Mouse (Mus musculus) right cerebral cortex, postnatal 10 days (tissue): ENCODE results near the gene Farp1.

Experiments
- DNase-seq, 2 experiments: peaks; one replicate each; pipeline ENCODE4 v3.0.0; 2021; ENCODE audit warnings: low spot score in 2 of 2

Farp1 gene

GRCm38 (mm10) chr14:121057750-121058149 is 22.8 kb downstream of the Farp1 start:
- DNase-seq = no peak

DNA sequence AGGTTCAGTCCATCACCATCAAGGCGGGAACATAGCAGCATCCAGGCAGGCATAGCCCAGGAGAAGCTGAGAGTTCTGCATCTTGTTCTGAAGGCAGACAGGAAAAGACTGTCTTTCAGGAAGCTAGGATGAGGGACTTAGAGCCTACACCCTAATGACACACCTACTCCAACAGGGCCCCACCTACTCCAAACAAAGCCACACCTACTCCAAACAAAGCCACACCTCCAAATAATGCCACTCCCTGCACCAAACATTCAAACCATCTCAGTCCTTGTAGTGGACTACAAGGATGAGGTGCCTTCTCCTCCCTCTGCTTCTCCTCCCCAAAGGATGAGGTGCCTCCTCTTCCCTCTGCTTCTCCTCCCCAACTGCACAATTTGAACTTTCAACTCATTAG is 23.5 kb downstream of the Farp1 start:
- DNase-seq = no peak

DNA sequence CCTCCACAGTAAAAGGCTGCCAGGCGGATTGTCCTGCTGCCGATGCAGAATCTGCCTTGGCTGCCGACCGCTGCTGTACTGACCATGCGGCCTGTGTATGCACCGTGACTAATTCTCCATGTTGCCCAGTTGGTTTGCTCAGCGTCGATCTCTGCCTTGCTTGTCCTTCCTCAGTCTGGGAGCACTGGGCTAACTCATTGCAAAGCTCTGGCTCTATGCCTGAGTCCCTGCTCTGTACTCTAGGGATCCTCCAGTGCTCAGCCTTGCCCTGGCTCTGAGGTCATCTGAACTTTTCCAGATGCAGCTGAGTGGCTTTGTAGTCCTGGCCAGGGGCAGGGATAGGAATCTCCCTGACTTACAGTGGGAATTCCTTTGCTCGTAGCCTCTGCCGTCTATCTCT is 24.3 kb downstream of the Farp1 start:
- peak in 1 of 2 experiments; percentile 18 for DNase-seq

DNA sequence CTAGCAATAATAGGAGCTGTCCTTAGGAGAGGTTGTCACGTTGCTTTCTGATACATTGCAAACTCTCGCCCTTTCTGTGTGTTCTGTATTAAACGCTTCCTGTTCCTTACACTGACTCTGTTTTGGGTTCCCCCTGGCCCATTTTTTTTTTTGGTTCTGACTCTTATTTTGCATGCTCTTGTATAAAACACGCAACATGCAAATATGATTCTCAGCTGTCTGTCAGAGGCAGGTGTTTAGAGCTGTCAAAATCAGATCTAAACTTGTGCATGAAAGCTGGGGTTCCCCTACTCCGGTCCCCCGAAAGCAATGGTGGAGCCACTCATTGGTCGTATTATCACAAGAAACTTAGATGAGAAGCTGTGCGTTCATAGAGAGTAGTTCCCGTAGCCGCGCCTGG is 25.5 kb downstream of the Farp1 start:
- DNase-seq = peak in 1 of 2 experiments; percentile 23

DNA sequence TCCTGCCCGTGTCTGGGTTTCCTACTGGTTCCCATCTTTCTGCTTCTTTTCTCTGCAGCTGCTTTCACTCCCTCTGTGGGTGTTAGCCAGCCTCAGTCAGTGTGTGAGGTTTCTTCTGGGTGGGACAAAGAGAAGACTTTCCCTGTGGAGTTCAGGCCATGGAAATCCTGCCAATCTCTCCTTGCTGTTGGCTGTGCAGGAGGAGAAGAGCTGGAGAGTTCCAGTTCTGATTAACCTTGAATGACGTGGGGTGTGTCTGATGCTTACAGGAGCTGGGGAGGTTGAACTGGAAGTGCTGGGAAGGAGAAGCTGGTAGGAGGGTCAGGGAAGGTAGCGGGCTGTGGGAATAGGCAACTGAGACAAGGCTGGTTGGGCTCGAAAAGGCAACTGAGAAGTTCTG is 26.7 kb downstream of the Farp1 start:
- DNase-seq = peak in 1 of 2 experiments; percentile 23

DNA sequence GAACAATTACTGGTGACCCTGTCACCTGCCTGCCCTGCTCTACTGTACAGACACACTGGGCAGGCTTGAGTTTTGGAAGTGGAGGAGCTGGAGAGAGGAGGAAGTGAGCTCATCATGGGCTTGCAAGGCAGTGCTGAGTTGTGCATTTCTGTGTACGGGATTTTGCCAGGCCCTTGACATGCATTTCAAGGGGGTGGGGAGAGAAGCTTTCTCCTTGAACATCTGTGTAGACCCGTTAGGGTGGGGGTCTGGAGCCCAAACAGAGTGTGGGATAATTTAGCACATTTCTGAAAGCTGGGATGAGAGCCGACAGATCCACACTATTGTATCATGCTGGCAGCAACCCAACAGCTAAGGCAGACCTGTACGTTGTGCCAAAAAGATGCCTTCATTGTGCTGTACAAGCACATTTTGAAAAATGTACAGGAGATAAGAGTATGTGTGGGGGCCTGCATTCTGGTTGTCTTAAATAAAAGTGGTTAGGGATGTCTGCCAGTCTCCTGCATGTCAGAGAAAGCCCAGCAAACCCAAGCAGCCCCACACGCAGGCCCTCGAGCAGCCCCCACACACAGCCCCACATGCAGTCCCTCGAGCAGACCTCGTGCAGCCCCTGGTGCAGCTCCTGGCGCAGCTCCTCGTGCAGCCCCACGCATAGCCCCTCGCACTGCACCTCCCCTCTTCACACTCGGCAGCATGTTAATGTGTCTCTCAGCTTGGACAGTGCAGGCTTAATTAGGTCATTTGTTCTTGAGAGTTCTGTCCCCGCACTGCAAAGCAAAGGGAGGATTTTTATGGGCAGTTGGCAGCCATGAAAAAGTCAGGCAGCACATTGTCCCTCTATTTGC is 27.5 kb downstream of the Farp1 start:
- peak; percentile 82 to 88 for DNase-seq

DNA sequence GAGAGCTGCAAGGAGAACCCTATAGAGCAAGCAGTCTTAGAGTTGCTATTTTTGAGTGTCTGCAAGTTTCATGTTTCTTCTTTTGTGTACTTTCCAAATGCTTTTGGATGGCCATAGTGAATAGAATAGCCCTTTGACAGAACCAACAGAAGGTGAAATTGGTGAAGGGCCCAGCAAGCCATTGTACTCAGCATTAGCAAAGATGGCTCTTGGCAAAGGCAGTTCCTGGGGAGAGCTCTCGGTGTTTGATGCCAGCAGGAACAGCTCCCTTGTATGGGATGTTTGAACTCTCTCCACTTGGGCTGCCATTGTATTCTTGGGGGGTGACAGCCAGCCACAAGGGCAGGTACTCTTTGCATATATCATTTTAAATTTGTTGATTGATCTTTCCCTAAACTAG is 29.7 kb downstream of the Farp1 start:
- no peak for DNase-seq

GRCm38 (mm10) chr14:121073093-121073866 is 38.3 kb downstream of the Farp1 start:
- DNase-seq = no peak

GRCm38 (mm10) chr14:121074197-121074734 is 39.3 kb downstream of the Farp1 start:
- DNase-seq = peak in 1 of 2 experiments; percentile 70

DNA sequence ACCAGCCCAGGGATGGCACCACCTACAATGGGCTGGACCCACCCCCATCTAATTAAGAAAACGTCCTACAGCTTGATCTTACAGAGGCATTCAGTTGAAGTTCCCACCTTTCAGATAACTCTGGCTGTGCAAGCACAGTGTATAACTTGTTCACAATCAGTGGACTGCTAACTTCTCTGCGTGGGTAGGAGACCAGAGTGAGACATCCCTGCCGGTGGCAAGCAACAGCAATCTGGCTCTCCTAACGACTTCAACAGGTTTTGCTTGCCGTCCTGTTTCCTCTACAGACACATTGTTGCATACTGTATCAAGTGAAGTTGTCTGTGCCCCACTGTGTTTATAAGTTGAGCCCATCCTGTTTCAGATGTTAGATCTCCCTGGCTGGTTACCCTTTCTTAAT is 45.7 kb downstream of the Farp1 start:
- DNase-seq = no peak

GRCm38 (mm10) chr14:121082341-121082740 is 47.3 kb downstream of the Farp1 start:
- DNase-seq = peak; percentile 66 to 81

DNA sequence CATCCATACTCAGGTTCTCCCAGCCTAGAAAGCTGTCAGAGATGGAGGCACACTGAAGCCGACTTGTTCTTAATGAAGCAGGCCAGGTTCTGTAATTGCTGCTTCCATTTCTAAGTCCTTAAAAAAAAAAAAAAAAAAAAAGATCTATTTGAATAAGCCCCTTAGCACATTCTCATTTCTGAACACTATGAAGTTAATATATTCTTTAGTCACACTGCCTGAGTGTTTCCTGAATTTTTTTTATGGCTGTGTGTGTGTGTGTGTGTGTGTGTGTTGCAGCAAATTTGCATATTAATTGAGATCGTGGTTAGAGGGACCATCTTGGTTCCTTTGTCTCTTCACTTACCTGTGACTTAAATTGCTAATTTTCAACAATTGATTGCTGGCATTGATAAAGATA is 47.8 kb downstream of the Farp1 start:
- no peak for DNase-seq

DNA sequence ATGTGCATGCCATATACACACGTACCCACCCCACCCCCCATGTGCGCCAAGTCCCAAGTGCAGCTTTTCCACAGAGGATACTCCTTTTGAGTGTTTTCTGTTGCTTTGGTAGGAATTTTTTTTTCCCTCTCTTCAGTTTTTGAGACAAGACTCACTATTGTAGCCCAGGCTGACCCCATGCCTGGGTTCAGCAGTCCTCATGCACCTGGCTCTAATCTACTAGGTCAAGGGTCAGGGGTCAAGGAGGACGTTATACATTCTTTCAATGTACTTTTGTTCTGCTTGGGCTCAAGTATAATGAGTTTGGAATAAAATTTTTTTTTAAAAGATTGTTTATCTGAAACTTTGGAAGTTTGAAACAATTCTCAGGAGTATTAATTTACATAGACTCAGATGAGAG is 48.4 kb downstream of the Farp1 start:
- DNase-seq = no peak

DNA sequence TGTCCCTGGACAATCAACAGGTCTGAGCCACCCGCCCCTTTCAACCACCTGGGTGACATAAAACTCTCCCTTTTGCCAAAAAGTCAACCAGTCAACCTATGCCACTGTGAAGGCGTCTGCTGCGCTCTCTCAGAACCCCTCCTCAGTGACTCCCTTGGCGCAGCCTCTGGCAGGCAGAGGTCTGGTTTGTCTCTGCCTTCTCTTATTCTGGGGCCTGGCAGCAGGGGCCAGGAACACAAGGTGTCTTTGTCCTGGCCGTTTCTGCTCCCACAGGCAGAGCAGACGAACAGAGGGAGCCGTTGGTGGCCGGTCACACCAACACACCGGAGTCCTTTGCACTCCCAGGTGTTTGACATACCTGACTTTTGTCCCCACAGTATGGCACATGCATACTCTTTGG is 57.5 kb downstream of the Farp1 start:
- no peak for DNase-seq

- no peak for DNase-seq
These were observed 58.9 kb downstream of the Farp1 start for GRCm38 (mm10) chr14:121093860-121094259.

DNA sequence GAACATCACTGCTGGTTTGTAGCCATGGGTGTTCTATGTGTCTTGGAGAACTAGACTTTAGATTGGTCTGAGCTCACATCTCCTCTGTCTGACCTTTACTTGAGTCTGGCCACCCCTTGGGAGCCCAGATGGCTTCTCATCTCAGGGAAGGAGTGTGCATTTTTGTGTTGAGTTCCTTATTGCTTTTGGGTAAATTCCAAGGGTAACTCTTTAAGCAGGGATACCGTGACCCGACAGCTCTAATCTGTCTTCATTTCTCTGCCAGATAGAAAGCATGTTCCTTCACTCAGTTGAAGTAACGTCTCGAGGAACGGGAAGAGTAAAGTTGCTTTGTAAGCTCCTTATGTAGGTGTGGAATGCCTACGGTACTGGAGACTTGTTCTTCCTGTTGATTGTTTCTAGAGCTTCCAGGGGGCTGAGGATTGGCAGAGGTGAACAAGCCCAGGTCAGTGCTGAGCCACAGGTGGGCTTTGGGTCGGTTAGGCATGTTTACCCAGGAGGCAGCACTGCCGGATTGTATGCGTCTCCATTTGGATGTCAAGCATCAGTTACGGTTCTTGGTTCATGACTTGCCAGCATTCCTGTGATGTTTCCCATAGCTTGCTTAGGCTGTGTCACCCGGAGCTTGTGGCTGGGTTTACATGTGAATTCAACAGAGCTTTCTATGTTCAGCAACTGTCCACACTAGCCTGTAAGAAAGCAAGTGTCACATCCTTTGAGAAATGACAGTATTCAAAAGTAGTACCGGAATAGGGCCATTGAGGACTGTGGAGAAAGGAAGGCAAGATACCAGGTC is 62.8 kb downstream of the Farp1 start:
- DNase-seq = no peak

- DNase-seq = no peak
These were observed 64.1 kb downstream of the Farp1 start for GRCm38 (mm10) chr14:121099120-121099519.

DNA sequence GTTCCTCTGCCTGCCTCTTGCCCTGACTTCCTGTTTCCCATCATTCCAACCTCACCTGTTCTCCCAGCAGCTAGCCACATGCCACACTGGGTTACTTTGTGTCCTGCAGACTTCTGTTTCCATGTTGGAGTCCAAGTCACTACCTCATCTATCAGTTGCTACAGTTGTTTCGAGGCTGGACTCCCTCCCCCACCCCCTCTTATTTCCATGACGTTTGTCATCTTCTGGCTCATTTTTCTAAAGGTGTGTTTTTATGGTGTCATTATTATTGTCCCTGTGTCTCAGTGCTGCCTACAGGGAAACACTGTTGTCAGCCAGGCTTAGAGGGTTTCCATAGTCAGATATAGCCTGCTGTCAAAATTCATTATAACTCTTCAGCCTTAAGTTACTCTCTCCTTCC is 64.9 kb downstream of the Farp1 start:
- DNase-seq = no peak

DNA sequence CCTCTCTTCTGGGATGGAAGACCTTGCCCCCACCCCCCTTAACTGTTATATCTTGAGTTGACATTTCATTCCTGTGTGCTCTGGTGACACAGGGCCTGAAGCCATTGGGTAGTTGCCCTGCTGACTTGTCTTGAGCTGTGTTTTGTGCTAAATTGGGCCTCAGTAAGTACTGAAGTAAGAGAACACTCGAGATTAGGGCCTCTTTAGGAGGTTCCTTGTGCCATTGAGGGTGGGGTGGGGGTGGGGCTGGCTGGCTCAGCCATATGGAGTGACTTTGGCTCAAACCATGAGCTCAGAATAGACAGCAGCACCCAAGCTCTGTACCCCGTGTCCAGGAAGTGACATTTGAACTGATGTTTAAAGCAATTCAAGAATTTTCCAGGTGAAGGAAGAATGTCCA is 65.8 kb downstream of the Farp1 start:
- no peak for DNase-seq

- DNase-seq = no peak
These were observed 66.5 kb downstream of the Farp1 start for GRCm38 (mm10) chr14:121101531-121101930.

- DNase-seq = no peak
These were observed 67.6 kb downstream of the Farp1 start for GRCm38 (mm10) chr14:121102599-121102998.

- no peak for DNase-seq
These were observed 68.5 kb downstream of the Farp1 start for GRCm38 (mm10) chr14:121103459-121103858.
